Mouse (Mus musculus) kidney, adult 11 months (tissue): ENCODE results near the gene Pde8a.
A peak's percentile ranks its signal among the peaks of the same experiment; 100 is the strongest.

Source experiments
- DNase-seq: peaks from one replicate; pipeline ENCODE4 v3.0.0; 2022

The Pde8a gene

DNA sequence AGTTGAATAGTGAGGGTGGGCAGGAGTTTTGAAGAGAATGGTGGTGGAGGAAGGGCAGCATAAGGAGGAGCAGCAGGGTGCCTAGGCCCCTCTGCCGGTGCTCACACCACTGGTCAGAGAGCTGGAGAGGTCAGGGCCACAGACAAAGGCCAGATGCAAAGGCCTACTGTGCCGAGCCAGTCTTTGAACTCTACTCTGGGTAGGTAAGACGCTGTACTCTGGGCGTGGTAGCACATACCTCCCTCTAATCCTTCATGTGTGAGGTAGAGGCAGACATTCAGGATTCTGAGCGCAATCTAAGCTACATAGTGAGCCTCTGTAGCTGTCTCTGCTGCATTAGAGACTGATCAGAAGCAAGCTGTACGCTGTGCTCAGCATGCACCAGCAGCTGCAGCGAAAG, 73.1 kb downstream of the Pde8a start:
- DNase-seq = no peak

DNA sequence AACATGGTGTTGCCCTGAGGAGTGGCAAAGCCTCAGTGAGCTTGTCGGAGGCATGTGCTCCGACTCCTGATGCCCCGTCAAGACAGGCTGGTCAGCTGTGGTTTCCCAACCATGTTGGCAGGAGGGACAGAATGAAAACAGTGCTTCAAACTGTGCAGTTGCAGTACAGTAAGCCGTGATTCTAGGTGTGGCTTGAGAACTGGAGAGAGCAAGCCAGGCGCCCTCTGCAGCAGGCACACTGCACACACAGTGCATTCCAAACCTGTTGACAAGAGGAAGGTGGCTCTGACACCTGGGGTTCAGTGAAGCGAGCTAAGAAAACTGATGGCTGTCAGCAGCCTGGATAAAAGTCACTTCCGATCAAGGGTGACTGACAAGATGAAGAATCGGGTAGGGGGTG, 73.5 kb downstream of the Pde8a start:
- peak; percentile 39 for DNase-seq

DNA sequence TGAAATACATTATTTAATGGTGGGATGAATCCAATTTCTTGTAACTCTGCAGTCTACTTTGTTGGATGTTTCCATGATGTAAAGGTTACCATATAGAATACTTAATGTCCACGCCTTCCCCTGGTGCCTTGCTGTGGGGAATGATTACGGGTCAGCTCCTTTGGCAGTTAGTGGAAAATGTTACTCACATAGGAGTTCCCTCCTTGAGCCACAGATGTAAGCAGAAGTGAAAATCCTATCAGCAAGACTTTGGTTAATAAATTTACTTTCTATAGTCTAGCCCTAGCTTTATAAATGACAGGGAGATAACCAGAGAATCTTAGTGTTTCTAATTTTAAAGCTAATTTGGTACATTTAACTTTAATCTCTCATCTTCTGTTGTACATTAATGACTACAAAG, 81.8 kb downstream of the Pde8a start:
- DNase-seq = no peak

DNA sequence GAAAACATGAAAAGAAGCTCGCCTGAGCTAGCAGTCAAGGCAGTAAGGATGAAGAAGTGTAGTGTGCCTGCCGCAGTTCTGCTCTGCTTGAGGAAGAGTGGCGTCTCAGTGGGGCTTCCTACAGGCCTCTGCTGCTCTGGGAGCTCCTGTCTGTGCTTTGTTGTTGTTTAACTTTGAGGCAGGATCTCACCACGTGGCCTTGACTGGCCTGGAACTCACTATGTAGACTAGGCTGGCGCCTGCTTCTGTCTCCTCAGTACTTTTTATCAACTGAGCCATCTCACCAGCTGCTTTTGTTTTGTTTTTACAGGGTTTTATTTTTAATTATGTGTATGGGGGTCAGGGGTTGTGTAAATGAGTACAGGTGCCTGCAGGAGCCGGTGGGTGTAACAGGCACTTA, 84.8 kb downstream of the Pde8a start:
- DNase-seq = no peak

DNA sequence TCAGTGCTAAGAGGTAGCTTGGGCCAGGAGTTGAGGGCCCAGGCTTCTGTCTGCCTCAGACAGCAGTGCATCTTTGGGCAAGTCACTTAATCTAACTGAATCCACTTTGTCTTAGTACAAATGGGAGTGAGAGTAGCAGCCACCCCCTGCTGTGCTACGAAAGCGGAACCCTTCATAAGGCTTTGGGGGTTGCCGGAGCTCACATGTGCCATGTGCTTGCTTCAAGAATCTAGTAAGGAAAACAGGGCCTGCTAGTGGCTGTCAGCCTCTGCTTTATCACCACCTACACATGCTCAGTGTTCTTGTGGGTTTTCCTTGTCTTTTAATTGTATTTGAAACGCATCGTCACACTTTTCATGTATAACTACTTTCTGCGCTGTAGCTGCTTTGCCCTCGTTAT, 87.9 kb downstream of the Pde8a start:
- DNase-seq = no peak

DNA sequence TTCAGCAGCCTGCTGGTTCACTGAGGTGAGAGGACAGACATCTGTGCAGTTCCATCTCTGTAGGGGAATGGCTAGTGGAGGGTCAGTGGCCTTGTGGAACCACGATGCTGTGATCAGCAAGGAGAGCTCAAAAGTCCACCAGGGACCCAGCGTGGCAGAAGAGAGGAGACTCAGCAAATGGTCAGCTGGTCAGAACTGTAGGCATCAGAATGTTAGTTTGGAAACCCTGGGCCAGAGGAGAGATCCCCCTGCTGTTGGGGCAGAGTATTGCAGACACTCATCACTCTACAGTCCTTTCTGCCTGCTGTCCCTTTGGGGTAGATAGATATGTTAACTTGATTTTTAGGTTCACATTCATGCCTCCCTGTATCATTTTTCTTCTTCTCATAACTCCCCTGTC, 90.3 kb downstream of the Pde8a start:
- DNase-seq = peak; percentile 71

DNA sequence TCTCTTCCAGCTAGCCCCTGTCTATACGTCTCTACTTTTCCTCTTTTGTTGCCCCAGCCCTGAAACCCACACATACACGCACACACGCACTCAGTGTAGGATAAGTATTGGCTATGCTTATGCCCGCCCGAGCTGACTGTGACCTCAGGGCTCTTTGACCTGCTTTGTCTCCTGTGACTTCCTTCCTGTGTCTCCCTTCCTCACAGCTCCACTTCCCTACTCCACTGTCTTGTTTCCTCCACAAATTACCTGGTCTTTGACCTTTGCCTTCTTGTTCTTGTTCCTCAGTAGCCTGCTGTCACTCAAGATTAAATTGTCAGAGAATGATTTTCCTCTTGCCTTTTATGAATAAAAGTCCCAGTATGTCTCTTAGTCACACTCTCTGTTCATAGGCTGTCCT, 90.7 kb downstream of the Pde8a start:
- peak; percentile 34 for DNase-seq

DNA sequence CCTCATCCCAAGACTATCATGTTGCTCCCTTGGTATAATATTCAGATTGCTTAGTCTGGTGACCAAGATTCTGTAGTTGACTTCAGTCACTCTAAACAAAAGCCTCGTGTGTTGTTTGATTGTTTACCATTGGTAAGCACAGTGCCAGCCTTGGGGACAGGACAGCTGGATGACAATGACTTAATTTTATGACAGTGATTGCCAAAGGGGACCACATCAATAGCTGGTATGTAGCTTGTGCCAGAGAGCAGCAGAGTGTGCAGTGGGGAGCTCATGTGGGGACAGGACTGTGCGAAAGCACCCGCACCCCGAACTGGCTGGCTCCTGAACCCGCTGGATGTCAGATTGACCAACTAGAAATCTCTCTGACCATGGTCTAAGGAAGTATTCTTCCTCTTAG, 91.3 kb downstream of the Pde8a start:
- DNase-seq = no peak

DNA sequence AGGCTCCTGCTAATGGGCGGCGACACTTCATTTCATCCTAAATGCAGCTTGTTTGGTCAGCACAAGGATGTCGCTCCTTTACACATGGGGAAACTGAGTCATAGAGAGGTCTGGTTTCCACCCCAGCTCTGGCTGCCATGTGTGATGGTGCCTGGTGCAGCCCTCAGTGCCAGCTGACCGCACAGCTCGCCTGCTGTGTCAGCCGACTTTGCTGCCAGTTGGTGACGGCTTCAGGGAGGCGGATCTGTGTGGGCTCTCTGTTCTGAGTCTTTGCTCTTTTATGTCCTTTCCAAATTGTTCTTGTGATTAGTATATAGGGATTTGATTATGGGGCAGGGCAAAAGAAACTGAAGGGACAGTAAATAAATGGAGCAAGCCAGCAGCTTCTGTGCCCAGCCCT, 94.3 kb downstream of the Pde8a start:
- no peak for DNase-seq

DNA sequence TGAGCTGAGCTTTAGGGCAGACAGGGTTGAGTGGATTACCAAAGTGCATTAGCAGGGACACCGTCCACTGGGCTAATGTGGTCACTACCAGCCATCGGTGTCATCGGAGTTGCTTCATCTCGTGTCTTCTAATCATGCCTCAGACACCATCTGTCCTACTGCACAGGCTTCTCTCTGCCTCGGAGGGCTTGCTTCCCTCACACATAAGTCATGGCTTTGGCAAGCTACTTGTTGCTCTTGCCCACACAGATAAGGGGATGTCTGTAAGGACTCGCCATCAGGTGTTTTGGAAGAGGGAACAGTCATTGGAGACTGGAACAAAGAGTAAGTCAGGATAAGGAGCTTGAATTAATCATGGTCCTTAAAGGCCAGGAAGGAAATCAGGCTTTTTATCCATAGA, 95.9 kb downstream of the Pde8a start:
- DNase-seq = no peak

DNA sequence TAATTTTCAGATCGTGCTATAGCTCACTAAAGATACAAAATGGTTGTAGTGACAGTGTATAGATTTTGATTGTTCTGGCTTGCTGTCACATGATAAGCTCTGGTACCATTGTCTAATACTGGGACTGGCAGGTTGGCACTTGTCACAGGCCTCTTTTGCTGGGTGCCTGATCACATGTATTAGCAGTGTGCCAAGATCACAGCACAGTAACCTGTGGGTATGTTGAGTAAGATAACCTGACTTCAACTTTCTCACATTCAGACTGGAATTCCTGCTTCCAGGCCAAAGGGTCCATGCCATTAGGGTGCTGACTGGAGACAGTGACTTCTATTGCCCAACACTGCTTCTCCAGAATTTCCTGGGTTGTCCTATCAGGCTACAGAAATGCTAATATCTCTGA, 97.7 kb downstream of the Pde8a start:
- no peak for DNase-seq

DNA sequence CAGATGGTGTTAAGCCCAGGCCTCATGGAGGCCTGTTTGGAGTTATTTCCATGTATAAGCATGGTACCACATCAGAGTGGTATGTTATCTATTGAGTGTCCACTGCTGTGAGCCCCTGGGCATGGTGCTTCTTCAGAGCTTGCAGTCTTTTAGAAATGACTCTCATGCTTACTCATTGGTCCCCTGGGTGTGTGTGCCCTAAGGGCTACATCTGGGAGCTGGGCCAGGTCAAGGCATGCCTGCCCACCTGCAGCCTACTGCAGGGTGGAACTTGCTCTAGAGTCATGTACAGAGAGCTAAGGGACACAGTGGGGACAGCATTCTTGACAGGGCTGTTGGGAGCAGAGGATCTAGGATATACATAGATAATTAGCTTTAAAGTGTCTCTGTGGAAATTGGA, 98.2 kb downstream of the Pde8a start:
- DNase-seq = no peak

DNA sequence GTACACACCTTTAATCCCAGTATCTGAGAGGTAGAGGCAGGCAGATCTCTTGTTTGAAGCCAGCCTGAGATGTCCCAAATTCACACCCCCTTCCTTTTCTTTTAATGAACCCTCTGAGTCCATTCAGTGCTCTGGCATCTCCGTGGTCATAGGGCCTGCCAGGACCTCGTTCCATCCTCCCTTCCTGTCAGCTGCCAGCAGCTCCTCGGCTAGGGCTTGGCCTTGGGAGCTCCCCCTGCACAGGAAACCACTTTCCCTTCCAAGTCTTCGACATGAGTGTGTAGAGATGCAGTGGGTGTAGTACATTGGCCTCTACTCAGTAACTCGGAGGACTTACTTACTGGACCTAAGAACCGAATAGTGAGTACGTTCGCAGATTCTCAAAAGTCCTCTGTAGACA, 102.2 kb downstream of the Pde8a start:
- DNase-seq = no peak

DNA sequence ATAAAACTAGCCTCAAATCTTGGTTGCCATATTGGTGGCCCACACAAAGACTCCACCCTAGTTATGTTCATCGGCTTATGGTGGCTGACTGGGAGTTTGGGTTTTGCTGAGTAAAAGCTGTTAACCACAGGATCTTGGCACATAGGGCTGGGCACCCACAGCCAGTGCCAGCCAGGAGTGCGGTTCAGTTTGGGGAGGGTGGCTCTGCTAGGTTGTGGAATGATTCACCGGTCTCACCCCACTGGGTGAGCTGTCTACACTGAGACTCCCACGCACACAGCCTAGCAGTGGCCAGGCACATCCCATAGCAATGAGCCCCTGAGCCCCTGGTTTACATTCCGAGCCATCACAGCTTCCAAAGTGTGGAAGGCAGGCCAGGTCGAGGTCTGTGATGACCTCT, 106.4 kb downstream of the Pde8a start:
- DNase-seq = no peak

DNA sequence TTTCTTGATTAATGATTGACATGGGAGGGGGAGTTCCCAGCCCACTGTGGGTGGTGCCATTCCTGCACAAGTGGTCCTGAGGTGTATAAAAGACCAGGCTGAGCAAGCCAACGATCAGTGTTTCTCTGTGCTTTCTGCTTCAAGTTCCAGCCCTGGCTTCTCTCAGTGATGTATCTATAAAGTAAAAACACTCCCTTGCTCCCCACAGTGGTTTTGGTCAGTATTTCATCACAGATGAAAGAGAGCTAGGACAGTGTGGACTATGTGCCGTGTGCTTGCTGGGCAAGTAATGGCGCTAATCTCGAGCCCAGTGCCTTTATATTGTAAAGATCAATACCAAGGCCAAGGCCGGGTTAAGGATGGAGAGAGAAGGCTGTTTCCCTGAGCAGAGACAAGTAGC, 108.4 kb downstream of the Pde8a start:
- DNase-seq = no peak

DNA sequence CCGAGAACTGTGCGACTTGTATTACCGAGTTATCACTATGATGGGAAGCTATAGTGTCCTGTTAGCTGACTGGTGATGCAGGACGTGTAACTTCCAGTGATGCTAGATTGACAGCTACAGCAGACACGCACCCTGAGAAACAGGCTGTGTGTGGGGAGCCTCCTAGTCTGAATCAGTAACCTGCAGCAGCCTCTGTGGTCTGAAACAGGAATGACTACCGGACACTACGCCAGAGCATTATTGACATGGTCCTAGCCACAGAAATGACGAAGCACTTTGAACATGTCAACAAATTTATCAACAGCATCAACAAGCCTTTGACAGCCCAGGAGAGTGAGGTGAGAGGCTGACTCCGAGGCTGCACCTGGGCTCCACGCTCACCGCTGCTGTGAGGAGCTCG, 112.6 kb downstream of the Pde8a start:
- DNase-seq = no peak

DNA sequence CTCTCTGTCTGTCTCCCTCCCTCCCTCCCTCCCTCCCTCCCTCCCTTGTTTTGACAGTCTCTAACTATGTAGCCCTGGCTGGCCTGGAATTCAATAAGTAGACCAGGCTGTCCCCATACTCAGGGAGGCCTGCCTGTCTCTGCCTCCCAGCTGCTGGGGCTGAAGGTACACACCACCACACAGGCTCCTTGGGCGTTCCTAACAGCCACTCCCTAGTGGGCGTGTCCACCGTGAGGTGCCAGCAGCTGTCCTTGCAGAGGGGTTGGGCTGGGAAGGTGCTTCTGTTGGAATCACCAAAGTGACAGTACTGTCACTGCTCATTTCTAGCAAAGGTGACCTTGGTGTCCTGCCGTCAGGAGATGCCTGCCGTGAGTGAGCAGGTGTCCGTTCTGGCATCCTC, 113.5 kb downstream of the Pde8a start:
- DNase-seq = no peak

DNA sequence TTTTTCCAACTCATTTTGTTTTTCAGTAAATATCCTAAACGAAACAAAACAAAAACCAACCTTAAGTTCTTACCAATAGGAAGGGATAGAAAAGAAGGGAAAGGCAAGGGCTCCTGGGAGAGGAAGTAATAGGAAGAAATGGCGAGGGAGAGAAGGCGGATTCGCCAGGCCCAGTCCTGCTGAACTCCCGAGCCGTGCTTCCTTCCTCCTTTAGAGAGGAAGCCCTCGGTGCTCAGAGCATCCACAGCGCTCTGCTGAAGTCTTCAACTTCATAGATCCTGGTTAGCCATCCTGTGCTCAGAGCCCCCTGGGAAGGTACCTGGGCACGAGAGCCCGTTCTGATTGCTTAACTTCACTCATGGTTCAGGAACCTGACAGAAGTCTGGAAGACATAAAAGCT, 114.3 kb downstream of the Pde8a start:
- no peak for DNase-seq

DNA sequence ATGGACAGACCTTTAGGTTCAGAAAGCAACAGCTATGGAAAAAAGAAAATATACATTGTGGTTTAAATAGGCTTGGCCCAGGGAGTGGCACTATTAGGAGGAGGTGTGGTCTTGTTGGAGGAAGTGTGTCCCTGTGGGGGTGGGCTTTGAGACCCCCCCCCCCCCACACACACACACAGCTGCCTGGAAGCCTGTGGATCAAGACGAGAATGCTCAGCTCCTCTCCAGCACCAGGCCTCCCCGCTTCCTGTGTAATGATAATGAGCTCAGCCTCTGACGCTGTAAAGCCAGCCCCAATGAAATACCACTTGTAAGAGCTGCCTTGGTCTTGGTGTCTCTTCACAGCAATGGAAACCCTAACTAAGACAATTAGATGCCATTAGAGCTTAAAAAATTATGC, 117.4 kb downstream of the Pde8a start:
- DNase-seq = no peak

DNA sequence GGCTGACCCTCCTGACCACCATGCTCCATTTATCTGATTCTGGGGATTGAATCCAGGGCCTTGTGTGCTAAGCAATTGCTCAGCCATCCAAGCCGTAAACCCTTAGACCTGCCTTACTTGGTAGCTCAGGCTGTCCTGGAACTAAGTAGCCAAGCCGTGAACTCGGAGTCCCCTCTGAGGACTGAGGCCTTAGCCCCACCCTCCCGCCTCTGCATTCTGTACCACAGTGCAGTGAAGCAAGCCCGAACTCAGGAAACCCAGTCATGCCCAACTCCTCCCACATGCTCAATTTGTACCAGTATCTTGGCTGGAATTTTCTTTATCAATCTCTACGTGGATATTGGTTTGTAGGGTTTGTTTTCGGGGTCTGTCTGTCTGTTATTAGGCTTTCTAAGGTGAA, 118.5 kb downstream of the Pde8a start:
- no peak for DNase-seq

DNA sequence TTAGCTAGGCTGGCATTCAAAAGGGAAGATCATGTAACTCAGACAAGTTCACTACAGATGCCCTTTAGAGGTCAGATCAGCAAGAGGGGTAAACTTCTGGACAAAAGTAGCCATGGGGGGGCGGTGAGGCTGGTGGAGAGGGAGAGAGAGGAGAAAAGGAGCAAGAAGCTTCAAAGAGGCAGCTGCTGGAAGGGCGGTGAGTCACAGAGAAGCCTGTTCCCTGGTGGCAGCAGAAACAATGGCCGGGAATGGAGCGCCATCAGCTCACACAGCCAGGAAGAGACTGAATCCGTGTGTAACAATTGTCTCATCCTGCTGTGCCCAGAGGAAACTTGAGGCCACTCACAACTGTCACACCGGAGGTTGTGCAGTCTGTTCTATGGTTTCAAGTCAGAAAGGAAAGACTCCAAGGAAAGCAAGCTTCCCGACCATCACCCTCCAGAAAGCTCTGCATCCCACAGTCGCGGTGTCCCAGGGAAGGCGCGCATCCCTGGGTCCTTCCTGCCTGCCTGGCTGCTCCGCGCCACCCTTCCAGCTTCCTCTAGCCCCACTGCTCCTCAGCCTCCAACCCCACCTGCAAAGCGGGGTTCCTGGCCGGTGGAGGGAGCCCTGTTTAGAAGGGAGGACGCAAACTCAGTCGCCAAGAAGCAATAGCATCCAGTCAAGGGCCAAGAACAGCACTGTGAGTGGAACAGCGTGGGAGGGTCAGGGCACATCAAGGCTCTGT, 122.5 kb downstream of the Pde8a start:
- no peak for DNase-seq

DNA sequence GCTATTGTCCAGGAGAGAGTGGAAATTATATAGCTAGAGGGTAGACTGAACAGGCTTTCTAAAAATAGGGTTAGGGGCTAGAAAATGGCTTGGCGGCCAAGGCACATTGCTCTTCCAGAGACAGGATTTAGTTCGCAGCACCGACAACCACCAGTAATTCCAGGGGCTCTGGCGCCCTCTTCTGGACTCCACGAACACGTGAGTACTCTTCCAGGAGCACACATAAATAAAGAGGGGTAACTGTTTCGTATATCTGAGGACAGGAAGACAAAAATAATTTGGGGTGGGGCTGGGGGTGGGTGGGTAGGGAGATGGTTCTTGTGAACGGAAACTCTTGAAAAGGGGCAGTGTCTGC, 123.0 kb downstream of the Pde8a start:
- no peak for DNase-seq

DNA sequence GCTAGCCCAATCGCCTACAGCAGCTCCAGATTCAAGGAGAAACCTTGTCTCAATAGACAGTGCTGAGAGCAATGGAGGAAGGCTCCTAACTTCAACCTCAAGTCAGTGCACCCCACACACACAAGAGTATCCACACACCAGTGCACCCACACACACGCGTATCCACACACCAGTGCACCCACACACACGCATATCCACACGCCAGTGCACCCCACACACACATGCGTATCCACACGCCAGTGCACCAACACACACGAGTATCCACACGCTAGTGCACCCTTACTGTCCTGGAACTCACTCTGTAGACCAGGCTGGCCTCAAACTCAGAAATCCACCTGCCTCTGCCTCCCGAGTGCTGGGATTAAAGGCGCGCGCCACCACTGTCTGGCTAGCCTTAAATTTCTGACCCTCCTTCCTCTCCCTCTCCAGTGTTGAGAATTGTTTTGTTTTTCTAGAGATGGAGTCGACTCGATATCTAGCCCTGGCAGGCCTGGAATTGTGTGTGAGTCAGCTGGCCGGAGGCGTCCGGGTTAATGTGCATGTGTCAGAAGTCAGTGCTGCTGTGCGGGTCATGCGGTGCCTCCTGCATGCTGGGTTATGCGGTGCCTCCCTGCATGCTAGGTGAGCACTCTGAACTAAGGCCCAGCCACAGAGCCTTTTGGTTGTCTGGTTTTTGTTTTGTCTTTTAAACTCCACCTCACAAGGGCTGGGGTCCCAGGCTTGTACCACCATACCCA, 124.6 kb downstream of the Pde8a start:
- no peak for DNase-seq

DNA sequence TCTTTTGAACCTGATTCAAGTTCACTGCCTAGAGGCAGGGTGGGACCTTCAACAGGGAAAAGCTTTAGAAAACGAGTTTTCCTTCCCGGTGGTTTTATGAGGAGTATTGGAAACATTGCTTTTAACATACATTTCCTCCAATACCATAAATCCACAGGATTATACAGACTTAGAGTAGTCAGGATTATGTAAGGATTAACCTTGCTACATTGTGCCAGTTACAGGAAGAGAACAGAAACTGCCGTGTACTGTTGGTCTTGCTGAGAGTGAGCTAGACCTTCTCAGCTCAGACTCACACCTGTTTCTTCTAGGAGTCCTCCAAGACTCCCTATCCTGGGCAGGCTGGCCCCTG, 125.1 kb downstream of the Pde8a start:
- no peak for DNase-seq

DNA sequence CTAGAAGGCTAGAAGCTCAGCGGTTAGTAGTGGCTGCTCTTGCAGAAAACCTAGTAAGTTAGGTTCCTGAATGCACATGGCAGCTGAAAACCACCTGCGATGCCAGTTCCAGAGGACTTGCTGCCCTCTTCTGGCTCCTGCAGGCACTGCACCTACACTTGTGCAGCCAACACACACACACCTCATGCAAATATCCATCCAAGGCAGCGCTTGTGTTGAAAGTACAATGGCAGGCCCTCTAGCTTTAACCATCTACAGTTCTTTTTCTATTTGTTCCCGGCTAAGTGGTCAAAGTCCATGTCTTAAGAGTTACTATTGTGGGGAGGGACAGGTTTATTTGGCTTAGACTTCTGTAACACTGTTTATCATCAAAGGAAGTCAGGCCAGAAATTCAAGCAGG, 126.4 kb downstream of the Pde8a start:
- DNase-seq = peak; percentile 59
